In genomic region chr6:65599865-65600739, GRCm38 (mm10) we compare ENCODE assay signal across 13 mouse cellular contexts.
A peak's percentile ranks its signal among the peaks of the same experiment; 100 is the strongest.
DNase-seq lines count a peak whose midpoint lies in the region; ATAC-seq lines count a peak whose summit lies in the region.
"Had no signal": no experiment of that assay in that cellular context is flagged by ENCODE, and none has a peak within 500 bp of the region (broad histone marks: within the 10 kb centered on the region; RNA-seq: fewer than 3 reads in every experiment).

No protein-coding gene starts in this region.

- H3K4me1 ChIP-seq in hindbrain, embryonic 12.5 days: peaks cover 2% of the 10 kb centered on the region; the same call in 1 of the 2 replicates
- no peaks in the 10 kb centered on the region; the same call in 1 of the 2 replicates for H3K4me1 ChIP-seq in hindbrain, embryonic 13.5 days (replicated peaks)
- no peaks in the 10 kb centered on the region for H3K4me1 ChIP-seq in kidney, embryonic 14.5 days (ENCODE audit: control insufficient read depth, insufficient read depth, low read length)
- H3K4me1 ChIP-seq: stomach, embryonic 15.5 days had no signal

- intact Hi-C loops in heart, postnatal 36 days (cut with DNase I): no loop called here

- no peak overlapping the region for H3K9ac ChIP-seq in hindbrain, embryonic 12.5 days
- H3K9ac ChIP-seq in hindbrain, embryonic 13.5 days: no peak overlapping the region
- H3K9ac ChIP-seq in kidney, embryonic 14.5 days (ENCODE audit: low read depth, low read length): no peak overlapping the region
- H3K9ac ChIP-seq: stomach, embryonic 15.5 days had no signal

- no peak overlapping the region for H3K4me2 ChIP-seq in hindbrain, embryonic 12.5 days (replicated peaks)
- H3K4me2 ChIP-seq in hindbrain, embryonic 13.5 days: no peak overlapping the region
- no peak overlapping the region for H3K4me2 ChIP-seq in kidney, embryonic 14.5 days (replicated peaks; ENCODE audit: low read depth, low read length)
- H3K4me2 ChIP-seq: stomach, embryonic 15.5 days had no signal

- H3K4me3 ChIP-seq in hindbrain, embryonic 12.5 days: no peak overlapping the region
- no peak overlapping the region for H3K4me3 ChIP-seq in hindbrain, embryonic 13.5 days
- H3K4me3 ChIP-seq in macrophage (ENCODE audit: inconsistent target): no peak overlapping the region
- H3K4me3 ChIP-seq in kidney, embryonic 14.5 days (ENCODE audit: low read length): no peak overlapping the region
- H3K4me3 ChIP-seq: stomach, embryonic 15.5 days had no signal

- H3K27ac ChIP-seq in hindbrain, embryonic 12.5 days: no peak overlapping the region
- no peak overlapping the region for H3K27ac ChIP-seq in hindbrain, embryonic 13.5 days
- peak overlapping the region; percentile 58 for H3K27ac ChIP-seq in macrophage
- no peak overlapping the region for H3K27ac ChIP-seq in kidney, embryonic 14.5 days (ENCODE audit: low read depth, low read length)
- H3K27ac ChIP-seq: stomach, embryonic 15.5 days had no signal

- peak; percentile 30 for DNase-seq in thymus, postnatal 0 days (ENCODE audit: low spot score)
- no peak for DNase-seq in thymus, adult 18-20 months
- no peak for DNase-seq in frontal cortex, postnatal 36 days (ENCODE audit: low spot score in 2 of 2)
- no peak for DNase-seq in heart, postnatal 36 days
- DNase-seq: adrenal gland, adult 2 months; heart, postnatal 4 days; kidney, postnatal 14 days; lung, adult 18-20 months had no signal

- no peaks in the 10 kb centered on the region for H3K79me2 ChIP-seq in macrophage (ENCODE audit: inconsistent target)

- H3K36me3 ChIP-seq in hindbrain, embryonic 12.5 days: no peaks in the 10 kb centered on the region
- H3K36me3 ChIP-seq in hindbrain, embryonic 13.5 days: no peaks in the 10 kb centered on the region
- H3K36me3 ChIP-seq in macrophage (ENCODE audit: inconsistent target): no peaks in the 10 kb centered on the region; the same call in 1 of the 2 replicates
- H3K36me3 ChIP-seq in kidney, embryonic 14.5 days (ENCODE audit: control insufficient read depth, insufficient read depth, low read length): no peaks in the 10 kb centered on the region
- H3K36me3 ChIP-seq: stomach, embryonic 15.5 days had no signal

- H3K9me3 ChIP-seq in hindbrain, embryonic 12.5 days (replicated peaks): no peaks in the 10 kb centered on the region
- no peaks in the 10 kb centered on the region for H3K9me3 ChIP-seq in hindbrain, embryonic 13.5 days
- H3K9me3 ChIP-seq in kidney, embryonic 14.5 days (ENCODE audit: control insufficient read depth, low read length): no peaks in the 10 kb centered on the region
- H3K9me3 ChIP-seq: stomach, embryonic 15.5 days had no signal

- 0 out of 2 replicates have a peak, but pooled peaks have one; percentile 61 for ATAC-seq in hindbrain, embryonic 12.5 days (ENCODE audit: low FRiP score)
- no peak for ATAC-seq in hindbrain, embryonic 13.5 days (ENCODE audit: low FRiP score)
- ATAC-seq in kidney, embryonic 14.5 days (ENCODE audit: low FRiP score, low TSS enrichment): no peak

- 17% methylated on average over 7 of the region's 7 CpGs for WGBS in hindbrain, embryonic 12.5 days
- 24% methylated on average over 7 of the region's 7 CpGs for WGBS in hindbrain, embryonic 13.5 days
- WGBS in macrophage (ENCODE audit: missing documents): 8% methylated on average over 7 of the region's 7 CpGs
- 43% methylated on average over 7 of the region's 7 CpGs for WGBS in kidney, embryonic 14.5 days

- H3K27me3 ChIP-seq in hindbrain, embryonic 12.5 days: no peaks in the 10 kb centered on the region; the same call in 1 of the 2 replicates
- H3K27me3 ChIP-seq in hindbrain, embryonic 13.5 days: no peaks in the 10 kb centered on the region
- no peaks in the 10 kb centered on the region for H3K27me3 ChIP-seq in kidney, embryonic 14.5 days (ENCODE audit: control insufficient read depth, insufficient read depth, low read length)
- H3K27me3 ChIP-seq: stomach, embryonic 15.5 days had no signal
